Mouse (Mus musculus) adipocyte (in vitro differentiated cells): ENCODE measurements around the gene Plbd2.

ENCODE experiments used
- DNase-seq: peaks from one replicate; pipeline ENCODE4 v3.0.0-alpha.2; 2016; ENCODE audit warnings: low spot score

Gene Plbd2

GRCm38 (mm10) chr5:120503144-120503795 is at the start of gene Plbd2:
Gene Plbd2, minus strand, starts transcription at chr5:120503625.
- peak; percentile 95 for DNase-seq

- DNase-seq: no peak
These were observed 47.2 kb upstream of the Plbd2 start for GRCm38 (mm10) chr5:120550673-120551072.

- DNase-seq: peak; percentile 31
These were observed 46.7 kb upstream of the Plbd2 start for GRCm38 (mm10) chr5:120550137-120550536.

- DNase-seq: no peak
These were observed 44.9 kb upstream of the Plbd2 start for GRCm38 (mm10) chr5:120548236-120548850.

GRCm38 (mm10) chr5:120536632-120537031 is 33.2 kb upstream of the Plbd2 start:
- no peak for DNase-seq

GRCm38 (mm10) chr5:120536046-120536445 is 32.6 kb upstream of the Plbd2 start:
- DNase-seq: no peak

- DNase-seq: peak; percentile 43
These were observed 31.3 kb upstream of the Plbd2 start for GRCm38 (mm10) chr5:120534686-120535075.

- no peak for DNase-seq
These were observed 30.8 kb upstream of the Plbd2 start for GRCm38 (mm10) chr5:120534071-120534685.

GRCm38 (mm10) chr5:120531631-120532030 is 28.2 kb upstream of the Plbd2 start:
- DNase-seq: no peak

GRCm38 (mm10) chr5:120527296-120527964 is 24.0 kb upstream of the Plbd2 start:
- no peak for DNase-seq

- DNase-seq: no peak
These were observed 22.9 kb upstream of the Plbd2 start for GRCm38 (mm10) chr5:120526311-120526710.

- no peak for DNase-seq
These were observed 22.3 kb upstream of the Plbd2 start for GRCm38 (mm10) chr5:120525737-120526136.

- DNase-seq: no peak
These were observed 21.3 kb upstream of the Plbd2 start for GRCm38 (mm10) chr5:120524736-120525135.

GRCm38 (mm10) chr5:120522649-120523048 is 19.2 kb upstream of the Plbd2 start:
- peak; percentile 53 for DNase-seq

- DNase-seq: peak; percentile 84
These were observed 14.1 kb upstream of the Plbd2 start for GRCm38 (mm10) chr5:120517552-120517951.

GRCm38 (mm10) chr5:120516221-120516984 is 13.0 kb upstream of the Plbd2 start:
- peak; percentile 73 for DNase-seq

GRCm38 (mm10) chr5:120515451-120515850 is 12.0 kb upstream of the Plbd2 start:
- no peak for DNase-seq

GRCm38 (mm10) chr5:120514754-120515153 is 11.3 kb upstream of the Plbd2 start:
- peak; percentile 86 for DNase-seq

- peak; percentile 83 for DNase-seq
These were observed 10.7 kb upstream of the Plbd2 start for GRCm38 (mm10) chr5:120514031-120514677.

GRCm38 (mm10) chr5:120512911-120513555 is 9.6 kb upstream of the Plbd2 start:
- DNase-seq: no peak

- DNase-seq: peak; percentile 75
These were observed 8.3 kb upstream of the Plbd2 start for GRCm38 (mm10) chr5:120511643-120512220.
